Mouse (Mus musculus): ENCODE measurements around the gene Arhgap45. TPM values are rescaled to one million over a fixed set of nuclear protein-coding genes. Genes with fewer than 3 reads are reported as not detected.

Arhgap45 gene
- polyA plus RNA-seq, 1 experiment from 2014 or later = 17.7 TPM

- Histone ChIP-seq H3K27ac (ENCODE audit: low read length) (no peak overlapping the region), H3K4me2 (ENCODE audit: low read depth, low read length) (no peak overlapping the region), H3K9me3 (replicated peaks; ENCODE audit: control insufficient read depth, low read length) (no peaks in the 10 kb centered on the region; the same call in 1 of the 2 replicates), H3K27me3 (ENCODE audit: control insufficient read depth, insufficient read depth, low read length) (no peaks in the 10 kb centered on the region), H3K36me3 (ENCODE audit: control insufficient read depth, insufficient read depth) (0 out of 2 replicates have a peak, but pooled peaks cover 2% of the 10 kb centered on the region), H3K9ac (ENCODE audit: low read length) (no peak overlapping the region), H3K4me3 (ENCODE audit: low read length) (no peak overlapping the region), H3K4me1 (ENCODE audit: control insufficient read depth, insufficient read depth, low read length) (peaks cover 9% of the 10 kb centered on the region)
- 93% methylated on average over 8 of the region's 8 CpGs for WGBS
- no peak for ATAC-seq (replicated peaks; ENCODE audit: extremely low read depth, insufficient read depth, low FRiP score)
Observed at GRCm38 (mm10) chr10:80022806-80023205, 6.4 kb downstream of the Arhgap45 start.

- no peak overlapping the region for H3K9ac ChIP-seq (ENCODE audit: low read length)
- 73% methylated on average over 5 of the region's 5 CpGs for WGBS
- ATAC-seq (replicated peaks; ENCODE audit: extremely low read depth, insufficient read depth, low FRiP score) = no peak
- peak overlapping the region; percentile 25; the same call in 1 of the 2 replicates for H3K27ac ChIP-seq (ENCODE audit: low read length)
- peaks cover 7% of the 10 kb centered on the region for H3K4me1 ChIP-seq (ENCODE audit: control insufficient read depth, insufficient read depth, low read length)
- no peaks in the 10 kb centered on the region; the same call in 1 of the 2 replicates for H3K9me3 ChIP-seq (replicated peaks; ENCODE audit: control insufficient read depth, low read length)
- H3K36me3 ChIP-seq (ENCODE audit: control insufficient read depth, insufficient read depth) = 0 out of 2 replicates have a peak, but pooled peaks cover 2% of the 10 kb centered on the region
- H3K27me3 ChIP-seq (ENCODE audit: control insufficient read depth, insufficient read depth, low read length) = no peaks in the 10 kb centered on the region
- H3K4me2 ChIP-seq (ENCODE audit: low read depth, low read length) = no peak overlapping the region
- H3K4me3 ChIP-seq (ENCODE audit: low read length) = no peak overlapping the region
Observed at GRCm38 (mm10) chr10:80023758-80024157, 7.3 kb downstream of the Arhgap45 start.

GRCm38 (mm10) chr10:80024229-80025043, 8.0 kb downstream of the Arhgap45 start:
- WGBS = 68% methylated on average over 15 of the region's 15 CpGs
- Histone ChIP-seq H3K4me1 (ENCODE audit: control insufficient read depth, insufficient read depth, low read length) (0 out of 2 replicates have a peak, but pooled peaks cover 2% of the 10 kb centered on the region), H3K9me3 (replicated peaks; ENCODE audit: control insufficient read depth, low read length) (no peaks in the 10 kb centered on the region; the same call in 1 of the 2 replicates), H3K36me3 (ENCODE audit: control insufficient read depth, insufficient read depth) (0 out of 2 replicates have a peak, but pooled peaks cover 2% of the 10 kb centered on the region), H3K27ac (ENCODE audit: low read length) (peak overlapping the region; percentile 25), H3K4me3 (ENCODE audit: low read length) (no peak overlapping the region), H3K9ac (ENCODE audit: low read length) (0 out of 2 replicates have a peak overlapping the region, but pooled peaks have one; percentile 3), H3K27me3 (ENCODE audit: control insufficient read depth, insufficient read depth, low read length) (no peaks in the 10 kb centered on the region), H3K4me2 (ENCODE audit: low read depth, low read length) (no peak overlapping the region)
- no peak for ATAC-seq (replicated peaks; ENCODE audit: extremely low read depth, insufficient read depth, low FRiP score)

GRCm38 (mm10) chr10:80025044-80025347, 8.5 kb downstream of the Arhgap45 start:
- Histone ChIP-seq H3K9ac (ENCODE audit: low read length) (no peak overlapping the region), H3K4me3 (ENCODE audit: low read length) (no peak overlapping the region), H3K4me1 (ENCODE audit: control insufficient read depth, insufficient read depth, low read length) (0 out of 2 replicates have a peak, but pooled peaks cover 2% of the 10 kb centered on the region), H3K27ac (ENCODE audit: low read length) (no peak overlapping the region), H3K4me2 (ENCODE audit: low read depth, low read length) (no peak overlapping the region), H3K9me3 (replicated peaks; ENCODE audit: control insufficient read depth, low read length) (no peaks in the 10 kb centered on the region; the same call in 1 of the 2 replicates), H3K36me3 (ENCODE audit: control insufficient read depth, insufficient read depth) (0 out of 2 replicates have a peak, but pooled peaks cover 2% of the 10 kb centered on the region), H3K27me3 (ENCODE audit: control insufficient read depth, insufficient read depth, low read length) (no peaks in the 10 kb centered on the region)
- no peak for ATAC-seq (replicated peaks; ENCODE audit: extremely low read depth, insufficient read depth, low FRiP score)
- WGBS = 63% methylated on average over 4 of the region's 4 CpGs

GRCm38 (mm10) chr10:80025463-80025862, 9.0 kb downstream of the Arhgap45 start:
- H3K27ac ChIP-seq (ENCODE audit: low read length) = no peak overlapping the region
- no peak overlapping the region for H3K4me3 ChIP-seq (ENCODE audit: low read length)
- H3K9me3 ChIP-seq (replicated peaks; ENCODE audit: control insufficient read depth, low read length) = no peaks in the 10 kb centered on the region; the same call in 1 of the 2 replicates
- H3K4me2 ChIP-seq (ENCODE audit: low read depth, low read length) = no peak overlapping the region
- ATAC-seq (replicated peaks; ENCODE audit: extremely low read depth, insufficient read depth, low FRiP score) = no peak
- H3K4me1 ChIP-seq (ENCODE audit: control insufficient read depth, insufficient read depth, low read length) = 0 out of 2 replicates have a peak, but pooled peaks cover 2% of the 10 kb centered on the region
- WGBS = 80% methylated on average over 10 of the region's 10 CpGs
- H3K36me3 ChIP-seq (ENCODE audit: control insufficient read depth, insufficient read depth) = 0 out of 2 replicates have a peak, but pooled peaks cover 2% of the 10 kb centered on the region
- no peak overlapping the region for H3K9ac ChIP-seq (ENCODE audit: low read length)
- H3K27me3 ChIP-seq (ENCODE audit: control insufficient read depth, insufficient read depth, low read length) = no peaks in the 10 kb centered on the region

- H3K9ac ChIP-seq (ENCODE audit: low read length) = no peak overlapping the region
- H3K4me2 ChIP-seq (ENCODE audit: low read depth, low read length) = no peak overlapping the region
- no peak overlapping the region for H3K4me3 ChIP-seq (ENCODE audit: low read length)
- no peak for ATAC-seq (replicated peaks; ENCODE audit: extremely low read depth, insufficient read depth, low FRiP score)
- H3K9me3 ChIP-seq (replicated peaks; ENCODE audit: control insufficient read depth, low read length) = no peaks in the 10 kb centered on the region; the same call in 1 of the 2 replicates
- no peak overlapping the region for H3K27ac ChIP-seq (ENCODE audit: low read length)
- no peaks in the 10 kb centered on the region for H3K27me3 ChIP-seq (ENCODE audit: control insufficient read depth, insufficient read depth, low read length)
- H3K36me3 ChIP-seq (ENCODE audit: control insufficient read depth, insufficient read depth) = 0 out of 2 replicates have a peak, but pooled peaks cover 3% of the 10 kb centered on the region
- WGBS = 68% methylated on average over 12 of the region's 12 CpGs
- H3K4me1 ChIP-seq (ENCODE audit: control insufficient read depth, insufficient read depth, low read length) = 0 out of 2 replicates have a peak, but pooled peaks cover 2% of the 10 kb centered on the region
Observed at GRCm38 (mm10) chr10:80025889-80026288, 9.4 kb downstream of the Arhgap45 start.

- H3K9me3 ChIP-seq (replicated peaks; ENCODE audit: control insufficient read depth, low read length) = no peaks in the 10 kb centered on the region; the same call in 1 of the 2 replicates
- H3K36me3 ChIP-seq (ENCODE audit: control insufficient read depth, insufficient read depth) = 0 out of 2 replicates have a peak, but pooled peaks cover 4% of the 10 kb centered on the region
- 75% methylated on average over 20 of the region's 20 CpGs for WGBS
- no peak overlapping the region for H3K4me3 ChIP-seq (ENCODE audit: low read length)
- H3K9ac ChIP-seq (ENCODE audit: low read length) = no peak overlapping the region
- H3K27ac ChIP-seq (ENCODE audit: low read length) = no peak overlapping the region
- no peaks in the 10 kb centered on the region for H3K27me3 ChIP-seq (ENCODE audit: control insufficient read depth, insufficient read depth, low read length)
- H3K4me2 ChIP-seq (ENCODE audit: low read depth, low read length) = no peak overlapping the region
- peaks cover 9% of the 10 kb centered on the region for H3K4me1 ChIP-seq (ENCODE audit: control insufficient read depth, insufficient read depth, low read length)
- no peak for ATAC-seq (replicated peaks; ENCODE audit: extremely low read depth, insufficient read depth, low FRiP score)
Observed at GRCm38 (mm10) chr10:80027681-80028520, 11.4 kb downstream of the Arhgap45 start.

- no peak for ATAC-seq (replicated peaks; ENCODE audit: extremely low read depth, insufficient read depth, low FRiP score)
- Histone ChIP-seq H3K9me3 (replicated peaks; ENCODE audit: control insufficient read depth, low read length) (no peaks in the 10 kb centered on the region), H3K36me3 (ENCODE audit: control insufficient read depth, insufficient read depth) (0 out of 2 replicates have a peak, but pooled peaks cover 4% of the 10 kb centered on the region), H3K9ac (ENCODE audit: low read length) (no peak overlapping the region), H3K27me3 (ENCODE audit: control insufficient read depth, insufficient read depth, low read length) (no peaks in the 10 kb centered on the region), H3K4me1 (ENCODE audit: control insufficient read depth, insufficient read depth, low read length) (peaks cover 15% of the 10 kb centered on the region), H3K4me2 (ENCODE audit: low read depth, low read length) (no peak overlapping the region), H3K4me3 (ENCODE audit: low read length) (no peak overlapping the region), H3K27ac (ENCODE audit: low read length) (no peak overlapping the region)
- WGBS = 89% methylated on average over 13 of the region's 13 CpGs
Observed at GRCm38 (mm10) chr10:80028521-80028846, 12.0 kb downstream of the Arhgap45 start.

Measured in heart, embryonic 16.5 days (tissue).